Mouse (Mus musculus): Measurements from ENCODE around the gene Xbp1.
A peak's percentile ranks its signal among the peaks of the same experiment; 100 is the strongest.
"Not testable (repeated sequence)": the region's sequence is repeated elsewhere in the genome, so short reads cannot be mapped to it uniquely, and the experiment has no call there.

Xbp1 gene

DNA sequence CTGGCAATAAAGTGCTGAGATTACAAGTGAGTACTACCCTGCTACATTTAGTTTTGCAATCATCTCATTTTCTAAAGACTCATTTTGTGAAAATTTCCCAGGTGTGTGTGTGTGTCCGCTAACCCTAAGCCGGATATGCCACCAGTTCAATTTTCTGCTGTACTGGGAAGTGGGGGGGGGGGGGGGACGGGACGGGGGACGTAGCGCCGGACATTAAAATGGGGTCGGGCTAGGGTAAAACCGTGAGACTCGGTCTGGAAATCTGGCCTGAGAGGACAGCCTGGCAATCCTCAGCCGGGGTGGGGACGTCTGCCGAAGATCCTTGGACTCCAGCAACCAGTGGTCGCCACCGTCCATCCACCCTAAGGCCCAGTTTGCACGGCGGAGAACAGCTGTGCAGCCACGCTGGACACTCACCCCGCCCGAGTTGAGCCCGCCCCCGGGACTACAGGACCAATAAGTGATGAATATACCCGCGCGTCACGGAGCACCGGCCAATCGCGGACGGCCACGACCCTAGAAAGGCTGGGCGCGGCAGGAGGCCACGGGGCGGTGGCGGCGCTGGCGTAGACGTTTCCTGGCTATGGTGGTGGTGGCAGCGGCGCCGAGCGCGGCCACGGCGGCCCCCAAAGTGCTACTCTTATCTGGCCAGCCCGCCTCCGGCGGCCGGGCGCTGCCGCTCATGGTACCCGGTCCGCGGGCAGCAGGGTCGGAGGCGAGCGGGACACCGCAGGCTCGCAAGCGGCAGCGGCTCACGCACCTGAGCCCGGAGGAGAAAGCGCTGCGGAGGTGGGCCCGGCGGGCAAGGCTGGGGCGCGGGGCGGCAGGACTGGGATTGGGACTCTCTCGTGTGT, at the start of gene Xbp1:
Gene Xbp1 (plus strand): TSS at position 248 of the 854 bp plus-strand sequence.
- peak; percentile 95 to 97 for DNase-seq (ENCODE audit: low spot score in 2 of 2)

DNA sequence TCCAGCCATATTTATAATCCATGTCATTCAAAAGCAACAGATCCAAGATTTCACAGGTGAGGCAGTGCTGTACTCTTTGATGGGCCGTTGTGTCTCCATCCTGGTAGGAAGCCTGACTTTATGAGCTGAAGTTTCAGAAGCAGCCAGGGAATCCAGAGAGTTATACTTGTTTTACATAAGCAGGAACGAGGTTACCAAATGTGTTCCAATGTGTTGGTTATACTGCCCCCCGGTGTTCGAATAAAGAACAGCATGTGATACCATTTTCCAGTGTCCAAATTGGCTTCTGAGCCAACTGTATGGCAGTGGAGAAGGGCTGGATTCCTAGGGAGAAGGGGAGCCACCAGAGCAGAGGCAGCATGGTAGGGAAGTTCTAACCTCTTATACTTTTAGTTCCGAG, 46.3 kb upstream of the Xbp1 start:
- DNase-seq (ENCODE audit: low spot score in 2 of 2), result peak; percentile 36 to 65

DNA sequence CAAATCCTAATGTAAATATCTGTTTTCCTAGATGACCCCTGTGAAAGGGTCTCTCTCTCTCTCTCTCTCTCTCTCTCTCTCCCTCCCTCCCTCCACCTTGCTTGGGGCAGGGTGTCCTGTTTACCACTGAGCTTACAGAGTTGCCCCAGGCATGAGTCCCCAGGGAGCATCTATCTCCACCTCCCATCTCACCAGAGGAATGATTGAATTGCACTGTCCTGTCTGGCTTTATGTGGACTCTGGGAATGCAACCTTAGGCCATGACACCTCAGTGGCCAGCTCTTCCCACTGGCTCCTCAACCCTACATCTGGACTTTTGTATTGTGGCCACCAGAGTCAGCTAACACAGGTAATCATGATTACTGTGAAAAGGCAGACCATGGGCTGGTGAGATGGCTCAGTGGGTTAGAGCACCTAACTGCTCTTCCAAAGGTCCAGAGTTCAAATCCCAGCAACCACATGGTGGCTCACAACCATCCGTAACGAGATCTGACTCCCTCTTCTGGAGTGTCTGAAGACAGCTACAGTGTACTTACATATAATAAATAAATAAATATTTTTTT, 44.8 kb upstream of the Xbp1 start:
- not testable (repeated sequence) for DNase-seq (ENCODE audit: low spot score in 2 of 2)

DNA sequence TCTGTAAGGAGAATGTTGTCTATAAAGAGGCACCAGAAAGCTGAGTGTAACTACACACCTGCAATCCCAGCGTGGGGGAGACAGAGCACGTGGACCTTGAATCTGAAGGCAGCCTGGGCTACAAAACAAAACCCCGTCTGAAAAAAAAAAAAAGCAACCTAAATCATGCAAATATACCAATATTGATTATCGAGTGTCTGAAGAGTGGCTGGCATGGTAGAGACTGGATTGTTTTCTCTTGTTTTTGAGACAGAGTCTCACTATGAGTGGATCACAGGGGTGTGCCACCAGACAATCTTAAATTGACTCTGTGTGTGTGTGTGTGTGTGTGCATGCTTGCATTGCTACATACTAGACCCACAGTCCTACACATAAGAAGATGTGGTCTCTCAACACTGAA, 43.7 kb upstream of the Xbp1 start:
- no peak for DNase-seq (ENCODE audit: low spot score in 2 of 2)

DNA sequence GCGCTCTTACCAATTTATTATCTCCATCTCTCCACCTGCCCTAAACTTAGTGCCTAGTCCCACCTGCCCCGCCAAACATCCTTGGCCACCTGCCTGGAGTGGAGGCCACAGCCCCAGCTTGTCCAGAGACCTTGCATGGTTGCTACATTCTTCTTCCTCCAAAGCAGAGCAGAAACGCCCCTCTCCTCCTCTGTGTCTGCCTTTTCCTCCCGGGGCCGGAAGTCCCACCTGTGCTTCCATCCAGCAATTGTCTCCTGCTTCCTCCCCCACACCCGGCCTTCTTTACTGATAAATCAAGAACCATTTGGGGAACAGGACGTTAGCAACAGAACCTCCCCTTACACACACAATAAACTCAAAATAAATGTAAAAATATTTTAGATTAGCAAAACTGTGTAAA, 42.3 kb upstream of the Xbp1 start:
- DNase-seq (ENCODE audit: low spot score in 2 of 2), result no peak

DNA sequence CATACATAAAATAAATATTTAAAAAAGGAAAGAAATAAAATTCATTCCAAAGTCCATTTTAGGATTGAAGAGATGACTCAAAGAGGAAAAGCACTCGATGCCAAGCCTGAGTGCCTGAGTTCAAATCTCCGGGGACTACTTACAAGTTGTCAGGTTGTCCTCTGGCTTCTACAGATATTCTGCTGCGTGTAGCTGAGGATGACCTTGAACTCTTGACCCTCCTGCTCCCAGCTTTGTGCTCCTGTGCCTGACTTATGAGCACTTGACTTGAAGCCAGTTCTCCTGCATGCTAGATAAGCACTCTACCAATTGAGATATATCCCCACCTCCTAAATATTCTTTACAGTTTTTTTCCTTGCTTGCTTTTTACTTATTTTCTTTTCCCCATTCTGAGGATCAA, 41.6 kb upstream of the Xbp1 start:
- DNase-seq (ENCODE audit: low spot score in 2 of 2), result no peak

DNA sequence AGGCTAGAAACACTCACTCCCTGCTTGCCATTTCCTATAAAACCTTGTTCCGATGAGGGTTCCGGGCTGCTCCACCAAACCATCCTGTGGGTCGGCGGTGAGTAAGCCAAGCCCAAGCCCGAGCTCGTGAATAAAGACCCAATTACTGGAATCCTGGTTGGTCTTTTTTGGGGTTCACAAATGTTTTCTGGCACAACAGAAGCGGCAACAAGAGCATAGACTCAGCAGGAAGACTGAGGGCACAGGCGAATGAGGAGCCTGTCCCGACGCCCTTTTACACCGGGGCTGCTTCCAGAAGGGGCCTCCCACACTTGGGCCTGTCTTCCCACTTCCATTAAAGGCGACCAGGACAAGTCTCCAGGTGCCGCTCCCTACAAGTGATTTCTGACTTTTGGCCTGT, 37.9 kb upstream of the Xbp1 start:
- DNase-seq (ENCODE audit: low spot score in 2 of 2), result no peak

DNA sequence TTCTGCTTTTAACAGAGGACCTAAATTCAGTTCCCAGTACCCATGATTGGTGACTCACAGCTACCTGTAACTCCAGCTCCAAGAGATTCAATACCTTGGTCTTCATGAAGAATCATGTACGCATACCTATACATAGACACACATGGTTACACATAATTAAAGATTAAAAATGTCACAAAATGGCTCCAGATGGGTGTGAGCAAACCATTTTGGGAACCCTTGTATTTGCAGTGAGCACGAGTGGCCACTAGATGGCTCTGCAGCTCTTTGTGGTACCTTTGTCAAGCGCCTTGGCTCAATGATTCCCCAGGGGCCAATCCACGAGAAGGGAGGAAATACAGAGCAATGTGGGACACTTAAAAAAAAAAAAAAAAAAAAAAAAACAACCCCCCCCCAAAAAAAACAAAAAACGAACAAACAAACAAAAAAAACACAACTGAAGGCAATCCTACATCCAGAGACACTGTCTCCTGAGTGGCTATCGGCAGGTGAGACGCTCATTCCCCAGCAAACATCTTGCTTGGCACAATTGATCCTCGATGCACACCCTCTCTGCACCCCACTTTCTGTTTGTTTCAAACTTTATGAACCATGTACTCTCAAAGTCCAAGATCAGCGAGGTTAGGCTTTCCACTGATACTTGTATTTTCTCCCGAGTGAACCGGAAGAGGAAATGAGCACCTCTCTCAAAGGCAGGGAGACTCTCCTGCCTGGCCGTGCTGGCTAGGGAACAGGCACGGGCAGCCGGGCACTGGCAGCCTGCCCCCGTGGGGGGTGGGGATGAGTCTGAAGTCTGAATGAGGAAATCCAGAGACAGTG, 35.1 kb upstream of the Xbp1 start:
- DNase-seq (ENCODE audit: low spot score in 2 of 2), result peak; percentile 75 to 89

DNA sequence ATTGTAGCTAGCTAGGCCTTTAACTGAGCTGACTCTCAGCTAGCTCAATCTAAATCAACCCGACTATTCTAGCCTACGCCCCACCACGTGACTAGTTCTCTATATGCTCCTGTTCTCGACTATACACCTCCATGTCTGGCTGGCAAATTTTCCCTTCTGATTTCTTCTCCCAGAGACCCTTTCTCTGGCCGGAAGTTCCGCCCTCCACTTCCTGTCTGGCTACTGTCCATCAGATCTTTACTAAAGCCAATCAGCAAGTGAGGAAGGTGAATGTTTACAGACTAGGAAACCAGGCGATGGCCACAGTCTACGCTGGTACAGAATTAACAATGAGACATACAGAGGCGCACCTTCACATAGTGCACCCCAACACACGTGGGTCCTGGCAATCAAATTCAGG, 31.0 kb upstream of the Xbp1 start:
- DNase-seq (ENCODE audit: low spot score in 2 of 2), result not testable (repeated sequence)

DNA sequence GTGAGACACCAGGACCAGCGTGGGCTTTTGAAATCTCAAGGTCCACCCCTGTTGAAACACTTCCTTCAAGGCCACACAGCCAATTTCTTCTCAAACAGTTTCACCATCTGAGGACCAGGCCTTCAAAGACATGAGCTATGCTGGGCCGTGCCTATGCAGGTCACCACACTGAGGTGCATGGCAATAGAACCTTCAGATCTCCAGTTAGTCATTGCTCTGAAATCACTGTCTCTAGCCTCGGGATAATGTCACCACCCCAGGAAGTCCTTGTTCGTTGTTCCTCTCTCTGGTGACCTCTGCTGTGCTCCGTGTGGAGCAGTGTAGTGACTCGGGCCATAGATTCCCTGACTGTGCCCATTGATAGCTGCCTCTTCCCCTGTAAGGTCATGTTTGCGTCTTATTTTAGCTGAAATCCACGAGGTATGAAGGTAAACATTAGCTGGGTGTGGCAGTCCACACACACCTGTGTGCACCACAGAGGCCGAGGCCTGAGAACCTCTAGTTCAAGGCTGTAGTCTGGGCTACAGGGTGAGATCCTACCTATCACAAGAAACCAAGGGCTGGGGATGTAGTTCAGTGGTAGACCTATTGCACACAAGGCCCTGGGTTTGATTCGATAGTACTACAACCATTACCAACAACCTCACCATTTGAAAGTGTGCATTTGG, 29.3 kb upstream of the Xbp1 start:
- DNase-seq (ENCODE audit: low spot score in 2 of 2), result no peak

DNA sequence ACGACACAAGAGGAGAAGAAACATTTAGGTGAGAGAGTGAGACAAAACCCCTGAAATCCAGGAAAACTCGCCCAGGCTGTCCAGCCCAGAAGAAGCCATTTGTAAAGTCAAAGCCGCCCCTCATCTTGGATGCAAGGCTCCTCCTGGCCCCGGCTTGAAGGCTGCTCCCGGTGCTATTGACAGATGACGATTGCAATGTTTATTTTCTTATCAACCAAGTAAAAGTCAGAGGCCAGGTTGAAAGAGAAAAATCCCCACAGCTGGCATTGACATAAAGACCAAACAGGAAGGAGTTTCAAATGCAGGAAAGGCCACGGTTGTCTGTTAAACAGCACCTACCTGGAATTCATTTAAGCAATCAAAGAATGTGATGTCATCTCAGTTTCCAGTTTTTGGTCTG, 28.5 kb upstream of the Xbp1 start:
- no peak for DNase-seq (ENCODE audit: low spot score in 2 of 2)

DNA sequence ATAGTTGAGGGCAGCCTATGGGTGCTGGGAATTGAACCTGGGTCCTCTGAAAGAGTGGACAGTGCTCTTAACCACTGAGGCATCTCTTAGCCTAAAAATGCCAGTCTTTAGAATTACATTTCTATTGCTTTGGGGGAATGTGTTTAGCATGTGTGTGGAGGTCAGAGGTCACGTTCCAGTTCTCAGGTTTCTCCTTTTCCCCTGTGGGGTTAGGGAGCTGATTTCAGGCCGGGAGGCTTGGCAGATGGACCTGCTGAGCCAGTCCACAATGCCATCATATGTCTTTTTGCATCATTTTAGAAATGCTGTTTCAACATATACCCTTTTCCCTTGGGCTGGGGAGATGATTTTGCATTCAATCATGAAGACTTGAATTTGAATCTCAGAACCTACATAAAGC, 26.6 kb upstream of the Xbp1 start:
- DNase-seq (ENCODE audit: low spot score in 2 of 2), result no peak

DNA sequence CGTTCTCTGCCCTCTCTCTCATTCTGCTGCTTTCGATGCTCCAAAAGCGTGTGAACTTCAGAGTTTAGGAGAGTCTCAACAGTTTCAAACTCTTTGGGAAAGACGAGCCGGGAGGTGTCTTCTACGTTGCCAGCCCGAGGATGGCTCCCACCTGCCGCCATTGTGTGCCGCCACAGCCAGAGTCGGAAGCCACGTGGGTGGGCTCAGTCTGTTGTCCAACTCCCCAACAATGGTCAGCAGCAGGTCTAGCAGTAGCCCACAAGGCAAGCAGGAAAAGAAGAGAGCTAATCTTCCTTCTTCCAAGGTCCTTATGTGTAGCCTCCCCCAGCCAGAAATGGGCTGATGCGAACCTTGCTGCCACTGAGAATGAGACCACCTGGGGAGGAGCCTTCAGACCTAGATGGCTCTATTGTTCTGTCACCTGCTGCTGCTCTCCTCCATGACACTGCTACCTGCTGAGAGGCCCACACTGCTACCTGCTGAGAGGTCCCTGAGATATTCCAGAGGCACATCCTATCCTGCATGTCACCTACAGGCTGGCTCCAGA, 25.1 kb upstream of the Xbp1 start:
- DNase-seq (ENCODE audit: low spot score in 2 of 2), result no peak

DNA sequence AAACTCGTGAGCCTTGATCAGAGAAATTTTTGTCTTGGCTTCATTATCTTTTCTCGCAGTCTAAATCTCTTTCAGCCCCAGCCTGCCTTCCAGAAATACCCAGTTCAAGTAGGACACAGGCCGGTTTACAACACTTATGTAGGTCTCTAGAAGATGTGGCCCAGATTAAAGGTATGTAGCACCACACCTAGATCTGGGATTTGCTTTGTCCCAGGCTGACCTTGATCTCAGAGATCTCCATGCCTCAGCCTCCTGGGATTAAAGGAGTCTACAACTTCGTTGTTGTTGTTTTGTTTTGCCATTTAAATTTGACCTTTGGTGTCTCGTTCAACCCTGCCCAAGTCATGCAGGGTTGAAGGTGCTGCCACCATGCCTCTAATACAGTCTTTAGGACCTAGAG, 24.6 kb upstream of the Xbp1 start:
- no peak for DNase-seq (ENCODE audit: low spot score in 2 of 2)

DNA sequence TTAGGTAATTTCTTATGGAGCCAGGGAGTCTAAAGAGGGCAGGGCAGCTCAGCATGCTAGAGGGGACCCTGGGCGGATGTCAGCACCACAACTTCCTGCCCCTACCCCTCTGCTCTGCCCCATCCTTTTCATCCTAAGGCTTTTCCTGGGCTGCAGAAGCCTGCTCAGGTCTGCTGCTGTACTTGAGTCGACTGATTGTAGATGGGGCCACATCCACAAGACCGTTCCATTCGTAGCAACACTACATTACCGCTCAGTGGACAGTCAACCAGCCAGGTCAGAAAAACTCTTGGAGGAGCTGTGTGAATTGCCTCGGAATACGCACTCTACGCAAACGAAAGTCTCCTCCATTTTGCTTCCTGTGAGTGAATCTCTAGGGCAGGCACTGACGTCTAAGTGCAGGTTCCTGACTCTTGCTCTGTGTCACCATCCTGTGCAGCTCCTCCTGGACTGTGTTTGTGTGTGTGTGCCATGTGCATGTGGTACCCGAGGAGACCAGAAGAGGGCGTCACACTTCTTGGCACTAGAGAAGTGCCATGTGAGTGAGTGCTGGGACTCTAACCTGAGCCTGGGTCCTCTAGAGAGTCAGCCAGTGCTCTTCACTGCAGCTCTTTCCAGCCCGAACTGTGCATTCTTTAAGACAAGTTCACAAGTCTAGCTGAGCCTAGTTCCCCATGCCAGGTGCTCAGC, 23.8 kb upstream of the Xbp1 start:
- no peak for DNase-seq (ENCODE audit: low spot score in 2 of 2)

DNA sequence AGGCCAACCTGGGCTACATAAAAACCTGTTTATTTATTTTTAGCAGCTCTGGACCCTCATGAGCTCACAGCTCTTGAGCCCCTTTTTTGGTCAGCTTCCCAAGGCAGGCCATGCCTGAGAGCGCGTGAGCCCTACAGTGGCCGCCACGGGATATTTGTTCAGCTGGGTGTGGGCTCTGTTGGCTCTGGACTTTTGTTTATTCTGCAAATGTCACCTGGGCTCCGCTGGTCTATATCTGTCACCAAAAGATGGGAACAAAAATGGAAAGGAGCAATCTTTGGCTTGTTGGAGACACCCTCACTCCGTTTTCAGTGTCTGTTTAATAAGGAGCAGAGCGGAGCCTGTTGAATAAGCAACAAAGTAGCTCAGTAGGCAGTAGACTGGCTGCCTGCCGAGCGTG, 22.0 kb upstream of the Xbp1 start:
- DNase-seq (ENCODE audit: low spot score in 2 of 2), result no peak

DNA sequence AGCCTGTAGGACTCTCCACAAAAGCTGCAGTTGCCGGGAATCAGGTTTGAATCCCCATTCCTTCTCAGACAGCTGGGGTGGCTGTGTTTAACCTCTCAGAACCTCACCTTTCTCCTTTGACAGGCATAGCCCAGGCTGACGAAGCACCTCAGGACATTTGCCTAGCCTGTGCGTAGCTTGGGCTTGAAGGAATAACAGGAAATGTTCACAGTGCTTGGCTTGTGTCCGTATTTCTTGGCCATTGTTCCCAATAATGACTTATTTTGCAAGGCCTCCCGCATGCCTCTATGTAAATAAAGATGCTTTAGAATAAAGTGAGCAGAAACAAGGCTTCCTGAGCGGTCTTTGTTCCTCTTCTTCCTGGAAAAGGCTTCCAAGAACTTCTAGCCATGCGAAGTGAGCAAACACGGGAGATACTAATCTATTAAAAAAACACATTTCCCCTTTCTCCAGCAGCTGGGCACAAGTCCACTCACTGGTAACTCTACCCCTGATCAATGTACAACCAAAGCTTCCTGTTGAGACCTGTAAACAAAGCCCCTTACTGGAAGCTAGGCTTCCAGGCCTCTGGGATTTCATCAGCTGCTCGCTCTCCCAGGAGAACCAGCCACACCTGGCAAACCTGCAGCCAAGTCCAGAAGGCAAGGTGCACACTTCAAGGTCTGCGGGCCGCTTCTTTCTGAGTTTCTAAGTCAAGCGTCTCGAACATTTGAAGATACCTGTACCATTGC, 21.4 kb upstream of the Xbp1 start:
- DNase-seq (ENCODE audit: low spot score in 2 of 2), result no peak

DNA sequence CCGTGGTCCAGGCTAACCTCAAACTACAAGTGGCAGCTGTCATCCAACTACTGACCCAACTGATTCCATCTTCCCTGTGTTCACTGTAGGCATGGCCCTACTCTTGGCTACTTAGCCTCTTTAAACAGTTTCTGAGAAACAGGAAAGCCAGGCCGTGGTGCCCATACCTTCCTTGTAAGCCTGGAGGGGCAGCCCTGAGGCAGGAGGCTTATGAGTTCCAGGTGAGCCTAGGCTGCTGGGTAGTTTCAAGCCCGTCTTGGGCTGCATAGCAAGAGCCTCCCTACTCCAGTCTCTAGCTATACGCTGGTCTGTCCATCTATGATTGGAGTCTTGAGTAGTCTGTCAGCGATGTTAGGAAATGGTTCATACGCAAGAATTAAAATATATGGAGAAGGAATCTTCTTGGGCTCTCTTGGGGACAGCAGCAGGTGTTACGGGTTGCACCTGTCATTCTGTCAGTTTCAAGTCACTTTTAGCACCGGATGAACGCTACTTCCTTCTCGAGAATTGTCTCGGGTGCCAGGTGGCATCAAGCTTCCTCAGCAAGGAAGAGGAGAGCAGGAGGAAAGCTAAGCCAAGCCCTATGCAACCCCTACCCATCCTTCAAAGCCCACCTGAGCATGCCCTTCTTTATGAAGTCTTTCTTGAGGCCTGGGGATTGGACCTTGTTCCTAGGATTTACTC, 20.4 kb upstream of the Xbp1 start:
- no peak for DNase-seq (ENCODE audit: low spot score in 2 of 2)

DNA sequence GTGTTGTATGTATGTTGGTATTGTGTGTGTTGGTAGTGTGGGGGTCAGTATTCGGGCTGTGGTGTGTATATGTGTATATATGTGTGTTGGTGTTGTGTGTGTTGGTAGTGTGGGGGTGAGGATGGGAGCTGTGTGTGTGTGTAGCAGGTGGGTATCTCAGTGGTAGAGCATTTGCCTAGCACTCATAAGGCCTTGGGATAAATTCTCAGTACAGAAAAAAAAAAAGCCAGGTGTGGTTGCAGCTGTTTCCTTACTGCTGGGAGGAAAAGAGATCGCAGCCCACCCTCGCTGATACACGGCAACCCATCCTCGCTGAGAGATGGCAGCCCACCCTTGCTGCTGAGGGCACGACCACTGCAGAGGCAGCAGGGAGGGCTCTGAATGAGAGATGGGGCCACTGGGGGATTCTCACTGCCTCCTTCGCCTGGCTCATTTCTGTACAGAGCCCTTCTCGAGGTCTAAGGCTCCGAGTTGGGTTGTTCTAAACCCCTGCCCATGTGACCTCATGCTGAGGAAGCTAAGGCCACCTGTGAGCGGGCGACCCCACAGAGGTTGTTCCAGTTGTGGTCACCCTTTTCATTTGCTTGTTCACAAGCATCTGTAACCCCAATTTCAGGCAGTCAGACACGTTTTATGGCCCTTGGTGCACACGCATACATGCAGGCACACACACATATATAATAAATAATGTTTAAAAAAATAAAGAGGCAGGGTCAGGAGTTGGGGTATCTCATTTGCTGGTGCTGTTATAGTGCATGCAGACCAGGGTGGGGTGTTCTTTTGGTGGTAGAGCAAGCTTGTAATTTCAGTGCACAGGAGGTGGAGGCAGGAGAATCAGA, 19.3 kb upstream of the Xbp1 start:
- no peak for DNase-seq (ENCODE audit: low spot score in 2 of 2)
